Mouse (Mus musculus) retina, adult 2 months (tissue): Measurements from ENCODE around the gene Bysl.
A peak's percentile ranks its signal among the peaks of the same experiment; 100 is the strongest.

ENCODE experiments used
- DNase-seq: peaks from one replicate; pipeline ENCODE4 v3.0.0-alpha.2; 2012; ENCODE audit warnings: low read depth, low spot score

Bysl gene

DNA sequence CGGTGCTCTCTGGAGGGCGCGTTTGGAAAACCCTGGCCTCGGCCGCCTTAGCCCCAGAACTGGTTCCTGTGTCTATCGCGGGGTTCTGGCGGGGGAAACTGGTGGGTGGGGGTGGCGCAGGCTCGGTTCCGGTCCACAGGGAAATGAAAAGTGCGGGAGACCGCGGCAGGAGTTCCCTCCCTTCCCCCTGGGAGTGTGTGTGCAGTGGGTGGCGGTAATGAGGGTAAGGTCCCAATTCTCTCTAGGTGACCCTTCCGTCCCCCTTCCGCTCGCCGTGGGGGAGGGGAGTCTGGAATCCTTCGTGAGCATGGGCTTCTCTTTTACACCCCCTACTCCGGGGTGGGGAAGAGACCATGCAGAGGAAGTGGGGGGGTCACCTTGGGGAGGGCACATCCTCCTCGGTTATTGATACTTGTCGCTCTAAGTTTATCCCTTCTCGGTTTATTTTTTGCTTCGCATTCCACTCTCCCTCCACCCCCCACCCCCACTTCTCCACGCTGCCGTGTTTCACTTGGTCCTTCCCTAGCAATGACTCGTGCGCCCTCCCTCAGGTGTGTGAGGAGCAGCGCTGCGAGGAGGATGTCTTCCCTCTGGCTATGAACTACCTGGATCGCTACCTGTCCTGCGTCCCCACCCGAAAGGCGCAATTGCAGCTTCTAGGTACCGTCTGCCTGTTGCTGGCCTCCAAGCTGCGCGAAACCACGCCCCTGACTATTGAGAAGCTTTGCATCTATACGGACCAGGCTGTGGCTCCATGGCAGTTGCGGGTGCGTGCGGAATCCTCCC is 16.9 kb downstream of the Bysl start:
- no peak for DNase-seq

DNA sequence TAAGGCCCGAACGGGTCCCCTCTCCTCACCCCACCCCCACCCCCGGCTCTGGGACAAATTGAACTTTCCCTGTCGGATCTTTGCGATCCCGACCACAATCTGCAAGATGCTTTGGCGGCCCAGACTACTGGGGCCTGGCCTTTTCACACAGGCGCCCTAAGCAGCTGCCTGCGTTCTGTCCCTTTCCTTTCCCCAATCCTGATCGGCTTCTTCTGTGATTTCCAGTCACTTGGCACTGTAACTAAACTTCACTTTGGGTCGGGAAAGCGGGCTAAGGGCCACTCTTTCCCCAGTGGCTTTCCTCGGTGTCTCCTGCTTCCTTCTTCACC is 17.5 kb downstream of the Bysl start:
- no peak for DNase-seq

DNA sequence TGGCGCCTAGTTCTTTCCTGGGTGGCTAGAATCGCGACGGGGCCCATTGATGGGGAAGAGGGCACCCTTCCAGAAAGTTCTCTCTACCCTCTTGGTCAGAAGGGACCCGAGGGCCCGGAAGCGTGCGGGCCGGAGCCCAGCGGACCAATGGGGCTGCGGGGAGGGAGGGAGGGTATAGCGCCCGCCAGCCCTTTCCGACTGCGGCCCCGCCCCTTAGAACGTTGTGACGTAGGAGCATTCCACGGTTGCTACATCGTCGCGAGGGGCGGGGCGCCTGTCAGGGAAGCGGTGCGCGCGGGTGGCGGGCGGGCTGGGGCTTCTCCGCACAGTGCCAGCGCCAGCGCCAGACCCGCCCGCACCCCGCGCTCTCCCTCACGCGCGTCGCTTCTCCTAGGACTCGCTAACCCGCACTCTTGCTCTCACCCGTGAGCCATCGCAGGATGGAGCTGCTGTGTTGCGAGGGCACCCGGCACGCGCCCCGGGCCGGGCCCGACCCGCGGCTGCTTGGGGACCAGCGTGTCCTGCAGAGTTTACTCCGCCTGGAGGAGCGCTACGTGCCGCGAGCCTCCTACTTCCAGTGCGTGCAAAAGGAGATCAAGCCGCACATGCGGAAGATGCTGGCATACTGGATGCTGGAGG is 18.0 kb downstream of the Bysl start:
- peak; percentile 80 for DNase-seq

DNA sequence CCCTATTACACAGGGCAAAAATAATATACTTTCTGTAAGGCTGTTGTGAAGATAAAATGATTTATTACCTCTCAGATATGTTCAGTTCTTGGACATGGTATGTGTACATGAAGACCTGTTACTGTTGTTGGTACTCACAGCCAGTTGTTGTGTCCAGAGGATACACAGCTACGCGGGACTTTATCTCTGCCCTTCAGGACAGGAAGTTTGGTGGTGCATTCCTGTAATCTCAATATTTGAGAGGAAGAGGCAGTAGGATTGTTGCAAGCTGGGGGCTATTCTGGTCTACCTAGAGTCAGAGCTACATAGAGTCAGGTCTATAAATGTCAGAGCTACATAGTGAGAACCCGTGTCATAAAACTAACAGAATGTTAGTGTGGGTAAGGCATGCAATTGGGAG is 20.2 kb downstream of the Bysl start:
- DNase-seq = no peak

DNA sequence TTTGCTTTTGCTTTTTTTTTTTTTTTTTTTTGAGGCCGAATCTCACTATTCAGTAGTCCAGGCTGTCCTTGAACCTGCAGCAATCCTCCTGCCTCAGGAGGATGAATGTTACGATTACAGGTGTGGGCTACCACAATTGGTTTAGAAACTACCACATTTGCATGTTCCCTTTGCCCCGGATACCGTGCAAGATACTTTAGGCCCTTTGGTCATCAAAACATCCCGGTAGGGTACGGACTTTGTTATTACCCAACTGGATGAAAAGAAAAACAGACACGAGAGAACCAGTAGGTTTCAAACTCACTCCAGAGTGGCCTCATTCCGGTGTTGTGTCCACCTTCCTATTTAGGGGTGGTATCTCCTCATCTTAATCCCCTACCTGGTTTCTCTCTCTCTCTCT is 22.8 kb downstream of the Bysl start:
- DNase-seq = no peak

DNA sequence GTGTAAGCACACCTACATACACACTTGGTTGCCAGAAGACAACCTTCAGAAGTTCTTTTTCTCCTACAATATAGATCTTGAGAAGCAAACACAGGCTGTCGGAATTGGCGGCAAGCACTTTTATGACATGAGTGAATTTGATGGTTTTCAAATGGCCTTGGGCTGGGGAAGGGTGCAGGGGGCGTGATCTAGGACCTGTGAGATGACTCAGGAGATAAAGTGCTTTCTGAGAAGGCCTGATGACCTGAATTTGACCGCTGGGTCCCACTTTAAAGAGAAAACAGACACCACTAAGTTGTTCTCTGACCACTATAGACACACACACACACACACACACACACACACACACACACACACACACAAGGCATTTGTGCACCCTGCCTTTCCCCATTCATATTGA is 30.3 kb downstream of the Bysl start:
- no peak for DNase-seq

DNA sequence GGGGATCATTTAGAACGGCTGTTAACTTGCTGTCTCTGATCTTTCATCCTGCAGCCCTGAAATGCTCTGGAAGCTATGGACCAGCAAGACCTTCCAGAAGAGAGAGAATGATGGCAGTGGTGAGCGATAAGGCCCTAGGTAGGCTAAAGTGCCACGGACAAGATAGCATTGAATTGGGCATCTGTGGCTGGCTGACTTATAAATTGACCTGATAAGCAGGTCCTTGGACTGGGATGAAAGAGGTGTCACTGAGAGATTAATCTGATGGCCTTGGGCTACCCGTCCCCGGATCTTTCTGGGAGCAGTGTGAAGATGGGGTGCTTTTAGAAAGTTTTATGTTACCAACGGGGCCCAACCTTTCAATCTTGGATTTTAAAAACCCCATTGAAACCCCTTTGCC is 32.6 kb downstream of the Bysl start:
- DNase-seq = no peak

DNA sequence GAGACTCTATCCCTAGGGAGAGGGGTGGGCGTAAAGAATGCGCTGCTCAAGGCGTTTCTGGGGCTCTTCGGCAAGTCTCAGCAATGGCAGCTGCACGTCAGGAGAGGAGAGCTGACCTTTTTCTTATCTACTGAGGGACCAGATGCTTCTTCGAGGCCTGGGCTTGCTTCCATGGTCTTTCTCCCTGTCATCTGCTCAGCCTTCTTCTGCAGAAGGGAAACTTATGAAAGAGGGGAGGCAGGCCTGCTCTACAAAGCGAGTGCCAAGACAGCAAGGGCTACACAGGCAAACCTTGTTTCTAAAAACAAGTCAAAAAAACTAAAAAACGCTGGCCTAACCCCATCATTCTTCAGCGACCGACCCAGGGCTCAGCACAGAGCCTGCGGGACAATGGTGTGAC is 36.5 kb downstream of the Bysl start:
- DNase-seq = no peak

DNA sequence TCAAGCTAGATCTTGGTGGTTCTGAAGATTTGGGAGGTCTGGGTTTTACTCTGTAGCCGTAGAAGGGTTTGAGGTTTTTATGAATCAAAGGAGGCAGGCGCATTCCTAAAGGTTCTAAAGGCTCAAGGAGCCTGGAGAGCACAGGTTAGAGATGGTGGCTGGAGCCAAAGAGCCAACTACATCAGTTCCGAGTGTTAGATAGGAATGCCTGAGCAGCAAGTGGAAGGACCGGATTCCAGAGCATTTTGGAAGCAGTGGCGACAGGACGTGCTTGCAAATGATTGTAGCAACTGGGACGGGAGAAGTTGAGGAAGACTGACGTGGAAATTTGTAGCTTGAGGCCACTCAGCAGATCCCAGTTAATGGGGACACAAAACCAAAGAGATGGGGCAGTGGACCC is 37.3 kb downstream of the Bysl start:
- DNase-seq = no peak

DNA sequence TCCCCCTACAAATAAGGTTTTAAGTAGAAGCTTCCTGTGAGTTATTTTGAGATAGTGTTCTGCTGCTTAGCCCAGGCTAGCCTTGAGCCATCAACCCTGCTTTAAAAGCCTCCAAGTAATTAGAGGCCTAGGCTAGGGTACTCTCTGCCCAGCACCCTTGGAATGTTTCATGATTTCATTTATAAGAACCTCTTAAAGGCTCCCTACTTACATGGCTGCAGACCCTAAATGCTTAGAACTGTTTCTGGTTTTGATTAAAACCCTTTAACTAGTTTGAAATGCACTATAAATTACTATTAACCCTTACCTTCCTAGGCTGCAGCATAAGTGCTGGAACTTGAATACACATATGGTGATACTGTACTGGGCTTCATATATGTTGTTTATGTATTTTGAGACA is 38.9 kb downstream of the Bysl start:
- no peak for DNase-seq

DNA sequence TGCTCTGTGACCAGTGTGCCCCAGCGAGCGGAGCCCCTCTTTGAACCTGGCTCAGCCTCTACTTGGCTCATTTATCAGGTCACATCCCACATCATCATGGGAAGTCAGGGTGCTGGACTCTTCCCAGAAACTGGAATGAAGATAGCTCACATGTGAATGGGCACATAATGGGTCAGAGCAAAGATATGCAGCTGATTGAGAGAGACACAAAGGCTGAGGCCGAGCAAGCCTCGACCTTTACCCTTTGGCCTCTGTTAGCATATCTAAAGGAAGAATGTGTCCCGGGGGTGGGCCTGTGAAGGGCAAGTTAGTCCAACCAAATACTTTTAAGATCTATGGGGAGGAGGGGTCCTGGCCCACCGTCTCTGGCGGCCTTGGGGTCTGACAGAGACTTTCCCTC is 39.7 kb downstream of the Bysl start:
- DNase-seq = no peak

DNA sequence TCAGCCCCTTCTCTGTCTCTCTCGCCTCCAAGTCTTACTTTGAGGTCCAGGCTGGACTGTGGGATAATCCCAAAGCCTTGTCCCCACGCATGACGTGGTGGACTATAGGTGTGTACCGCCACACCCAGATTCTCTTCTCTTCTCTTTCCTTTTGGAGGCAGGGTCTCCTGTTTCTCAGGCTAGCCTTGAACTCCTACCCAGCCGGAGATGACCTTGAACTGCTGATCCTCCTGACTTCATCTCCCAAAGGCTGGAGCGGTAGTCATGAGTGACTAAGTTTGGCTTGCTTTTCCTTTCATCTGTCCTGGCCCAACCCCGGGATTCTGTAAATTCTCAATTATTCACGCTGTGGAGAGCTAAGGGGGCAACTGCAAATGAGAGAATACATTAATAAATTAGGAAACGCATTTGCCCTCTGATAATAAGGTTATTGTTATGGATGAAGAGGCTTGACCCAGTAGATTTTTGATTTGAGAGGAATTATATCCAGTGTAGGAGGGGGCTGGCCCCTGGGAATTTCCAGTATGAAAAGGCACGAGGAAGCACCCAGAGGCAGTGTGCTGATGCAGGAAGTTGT is 42.3 kb downstream of the Bysl start:
- no peak for DNase-seq

DNA sequence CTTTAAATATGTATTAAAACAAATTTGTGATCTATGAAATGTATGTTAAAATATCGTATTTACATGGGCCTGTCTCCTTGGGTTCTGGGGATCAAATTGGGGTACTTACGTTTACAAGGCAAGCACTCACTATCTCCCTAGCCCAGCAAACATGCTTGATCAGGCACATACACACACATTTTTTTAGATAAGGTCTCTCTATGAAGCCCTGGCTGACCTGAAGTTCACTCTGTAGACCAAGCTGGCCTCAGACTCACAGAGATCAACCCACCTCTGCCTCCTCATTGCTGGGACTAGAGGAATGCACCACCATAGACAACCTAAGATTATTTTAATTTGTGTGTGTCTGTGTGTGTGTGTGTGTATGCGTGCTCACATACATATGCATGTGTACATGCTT is 42.9 kb downstream of the Bysl start:
- no peak for DNase-seq

DNA sequence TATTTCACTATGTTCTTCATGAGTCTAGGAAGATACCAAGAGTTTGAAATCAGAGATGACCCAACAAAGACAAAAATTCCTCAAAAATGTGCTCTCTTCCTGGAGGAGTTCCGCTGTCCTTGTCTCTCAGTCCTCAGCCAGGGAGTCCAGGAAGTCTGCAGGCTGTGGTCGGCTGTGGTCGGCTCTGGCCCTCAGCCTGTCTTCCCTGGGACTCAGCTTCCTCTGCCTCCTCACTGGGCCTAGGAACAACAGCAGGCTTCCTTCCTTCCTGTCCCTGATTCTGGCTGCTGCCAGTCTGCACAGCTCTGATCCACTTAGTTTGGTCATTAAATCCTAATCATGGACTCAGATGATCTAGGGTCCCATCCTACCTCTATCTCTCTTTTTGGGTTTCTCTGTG is 44.0 kb downstream of the Bysl start:
- no peak for DNase-seq

DNA sequence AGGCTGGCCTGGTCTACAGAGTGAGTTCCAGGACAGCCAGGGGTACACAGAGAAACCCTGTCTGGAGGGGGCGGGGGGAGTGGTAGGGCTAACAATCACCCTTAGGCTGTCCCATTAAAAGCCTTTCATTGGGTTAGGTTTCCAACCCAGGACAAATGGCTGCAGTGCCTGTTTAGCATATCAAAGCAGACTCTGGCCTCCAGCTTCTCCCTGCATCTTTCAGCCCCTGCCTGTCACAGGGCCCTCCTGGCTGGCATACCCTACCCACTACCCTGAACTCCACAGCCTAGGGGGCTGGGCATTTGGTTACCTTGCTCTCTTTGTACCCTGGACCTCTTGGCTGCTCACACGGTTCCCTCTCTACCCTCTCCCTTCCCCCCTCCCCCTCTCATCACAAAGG is 45.2 kb downstream of the Bysl start:
- no peak for DNase-seq

DNA sequence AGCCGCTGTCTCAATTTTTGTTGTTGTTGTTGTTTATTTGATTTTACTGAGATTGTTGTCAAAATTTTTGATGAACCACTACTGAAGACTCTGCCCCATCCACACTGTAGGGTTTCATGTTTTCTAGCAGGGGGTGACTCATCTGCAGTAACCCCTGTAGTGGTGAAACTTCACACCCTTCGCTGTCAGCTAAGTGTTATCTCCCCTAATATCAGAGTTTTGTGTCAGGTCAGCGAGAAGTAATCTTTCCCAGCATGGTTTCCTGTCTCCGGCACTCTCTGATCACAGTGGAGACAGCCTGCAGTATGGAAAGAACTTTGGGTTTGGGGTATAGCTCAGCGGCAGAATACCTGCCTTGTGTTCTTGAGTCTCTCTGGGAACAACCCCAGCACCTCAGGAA is 46.7 kb downstream of the Bysl start:
- DNase-seq = no peak

DNA sequence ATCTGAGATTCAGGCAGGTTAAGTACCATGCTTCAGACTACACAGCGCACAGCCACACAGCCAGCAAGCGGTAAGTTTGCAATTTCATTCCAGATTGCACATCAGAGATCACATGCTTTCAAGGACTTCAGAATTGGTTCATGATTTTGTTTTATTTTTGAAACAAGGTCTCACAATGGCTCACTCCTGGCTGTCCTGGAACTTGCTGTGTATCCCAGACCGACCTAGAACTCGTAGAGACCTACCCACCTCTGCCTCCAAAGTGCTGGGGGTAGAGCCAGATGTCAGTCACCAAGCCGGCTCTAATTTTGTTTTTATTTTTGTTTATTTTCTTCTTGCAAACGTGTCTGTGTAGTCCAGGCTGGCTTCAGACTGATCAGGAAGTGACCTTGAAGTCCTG is 48.4 kb downstream of the Bysl start:
- no peak for DNase-seq

DNA sequence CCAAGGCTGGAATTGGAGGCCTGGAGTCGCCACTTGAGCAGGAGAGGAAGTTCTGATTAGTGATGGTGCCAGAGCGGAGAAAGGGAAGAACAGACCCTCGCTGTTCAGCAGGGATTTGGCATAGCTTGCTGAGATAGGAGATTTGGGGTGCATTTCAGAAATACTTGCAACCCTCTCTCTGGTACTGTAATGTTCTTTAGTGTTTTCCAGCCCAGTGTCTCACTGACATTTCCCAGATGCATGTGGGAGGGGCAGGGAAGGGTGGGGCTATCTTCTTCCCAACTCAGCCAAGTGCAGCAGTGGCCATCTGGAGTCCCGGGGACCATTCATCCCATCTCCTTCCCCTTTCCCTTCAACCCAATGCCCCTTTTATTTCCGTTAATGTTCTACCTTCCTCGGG is 51.6 kb downstream of the Bysl start:
- DNase-seq = no peak

DNA sequence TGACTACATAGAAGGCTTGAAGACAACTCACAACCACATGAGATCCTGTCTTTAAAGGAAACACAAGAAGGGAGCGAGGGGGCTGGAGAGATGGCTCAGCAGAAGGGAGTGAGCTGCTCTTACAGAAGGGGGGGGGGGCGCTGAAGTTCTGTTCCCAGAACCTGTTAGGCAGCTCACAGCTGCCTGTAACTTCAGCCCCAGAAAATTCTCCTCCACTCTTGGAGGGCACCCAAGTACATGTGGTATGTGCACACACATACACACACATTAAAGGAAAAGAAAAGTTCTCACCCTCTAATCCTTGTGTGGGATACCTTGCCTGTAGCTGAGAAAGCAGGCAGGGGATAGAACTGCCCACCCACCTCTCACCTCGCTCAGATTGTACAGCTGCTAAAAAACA is 54.1 kb downstream of the Bysl start:
- DNase-seq = no peak

DNA sequence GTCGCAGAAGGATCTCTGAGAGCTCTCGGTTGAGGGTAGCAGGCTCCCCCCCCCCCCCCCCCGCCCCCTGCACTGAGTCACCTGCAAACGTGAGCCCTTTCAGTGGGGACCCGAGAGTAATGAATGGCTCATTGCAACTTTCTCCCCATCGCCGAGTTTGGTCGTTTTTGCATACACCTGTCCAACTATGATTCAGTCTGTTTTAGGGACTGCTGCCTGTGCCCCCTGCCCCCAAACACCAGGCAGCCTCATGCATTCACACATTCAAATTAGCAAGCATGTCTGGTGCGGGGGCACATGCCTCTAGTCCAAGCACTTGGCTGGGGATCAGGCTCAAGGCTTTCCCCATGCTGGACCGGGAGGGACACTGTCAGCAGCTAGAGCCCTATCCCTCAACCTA is 56.7 kb downstream of the Bysl start:
- DNase-seq = no peak

DNA sequence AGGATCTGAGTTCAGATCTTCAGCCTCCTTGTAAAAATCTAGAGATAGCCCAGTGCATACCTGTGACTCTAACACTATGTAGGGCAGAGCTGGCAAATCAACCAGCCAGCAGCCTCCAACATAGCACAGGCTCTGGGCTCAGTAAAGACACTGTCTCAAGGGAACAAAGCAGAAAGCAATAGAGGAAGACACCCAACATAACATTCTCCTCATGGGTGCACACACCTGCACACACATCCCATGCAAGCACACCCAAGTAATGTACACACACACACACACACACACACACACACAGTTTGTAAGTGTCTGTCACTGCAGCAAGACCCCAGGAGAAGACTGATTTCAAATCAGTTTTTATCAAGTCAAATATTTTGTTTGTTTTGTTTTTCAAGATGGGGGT is 58.3 kb downstream of the Bysl start:
- DNase-seq = no peak

DNA sequence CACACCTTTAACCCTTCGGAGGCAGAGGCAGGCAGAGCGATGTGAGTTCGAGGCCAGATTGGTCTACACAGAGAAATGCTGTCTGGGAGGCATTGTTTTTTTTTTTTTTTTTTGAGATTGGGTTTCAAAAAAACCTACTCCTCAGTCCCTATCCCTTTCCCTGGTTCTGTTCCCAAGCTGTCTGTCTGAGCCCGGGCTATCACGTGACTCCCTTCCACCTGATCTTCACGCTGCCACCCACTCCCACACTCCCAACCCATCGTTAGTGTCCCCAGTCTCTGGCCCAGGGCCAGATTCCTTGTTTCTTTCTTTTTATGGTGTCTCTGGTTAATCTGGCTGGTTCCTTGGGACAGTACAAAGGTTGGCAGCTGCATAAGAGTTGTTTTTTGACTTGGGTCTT is 60.2 kb downstream of the Bysl start:
- no peak for DNase-seq
